Mouse (Mus musculus): ENCODE measurements around the gene Lrba.

Gene Lrba

GRCm38 (mm10) chr3:86804265-86804664, 579.8 kb downstream of the Lrba start:
- DNase-seq, result no peak

GRCm38 (mm10) chr3:86806834-86807233, 582.4 kb downstream of the Lrba start:
- DNase-seq, result no peak

- peak in 1 of 2 experiments; percentile 49 for DNase-seq
Measured at GRCm38 (mm10) chr3:86807750-86808467, 583.4 kb downstream of the Lrba start.

- no peak for DNase-seq
Measured at GRCm38 (mm10) chr3:86809199-86809598, 584.7 kb downstream of the Lrba start.

- no peak for DNase-seq
Measured at GRCm38 (mm10) chr3:86809646-86810045, 585.2 kb downstream of the Lrba start.

GRCm38 (mm10) chr3:86810908-86811307, 586.4 kb downstream of the Lrba start:
- DNase-seq, result no peak

GRCm38 (mm10) chr3:86812689-86813088, 588.2 kb downstream of the Lrba start:
- peak; percentile 89 to 91 for DNase-seq

- peak in 1 of 2 experiments; percentile 56 for DNase-seq
Measured at GRCm38 (mm10) chr3:86818001-86818585, 593.6 kb downstream of the Lrba start.

- DNase-seq, result no peak
Measured at GRCm38 (mm10) chr3:86819372-86819771, 594.9 kb downstream of the Lrba start.

GRCm38 (mm10) chr3:86820344-86820743, 595.9 kb downstream of the Lrba start:
- peak; percentile 35 to 56 for DNase-seq

- peak; percentile 66 to 69 for DNase-seq
Measured at GRCm38 (mm10) chr3:86821383-86821782, 596.9 kb downstream of the Lrba start.

GRCm38 (mm10) chr3:86827506-86827905, 603.0 kb downstream of the Lrba start:
- no peak for DNase-seq

GRCm38 (mm10) chr3:86832115-86832514, 607.6 kb downstream of the Lrba start:
- DNase-seq, result no peak
